Mouse (Mus musculus): ENCODE results near the gene Notum. TPM values are rescaled to one million over a fixed set of nuclear protein-coding genes. Genes with fewer than 3 reads are reported as not detected.
A peak's percentile ranks its signal among the peaks of the same experiment; 100 is the strongest.

Gene Notum
- 25.5 and 26.1 TPM in 2 replicates for polyA plus RNA-seq (2012; rRNA removed)

- Histone ChIP-seq H3K27ac (ENCODE audit: insufficient read depth, low read depth, low read length) (no peak within 1 kb of the TSS), H3K4me3 (ENCODE audit: insufficient read depth, low read depth, low read length) (peak within 1 kb of the TSS; percentile 61), H3K4me1 (ENCODE audit: control insufficient read depth, insufficient read depth, low read length) (peaks cover 10% of the 10 kb centered on the region; the same call in 1 of the 2 replicates), H3K27me3 (replicated peaks; ENCODE audit: control insufficient read depth, insufficient read depth, low read length) (no peaks in the 10 kb centered on the region), H3K36me3 (ENCODE audit: control insufficient read depth, insufficient read depth, low read length) (no peaks in the 10 kb centered on the region)
- 2% methylated on average over 35 of the region's 35 CpGs for WGBS
- no peak for TF ChIP-seq CTCF (conservative IDR thresholded peaks at IDR 0.05; ENCODE audit: insufficient read depth, insufficient read length, low read depth, low read length)
- TF ChIP-seq POLR2A (IDR thresholded peaks at IDR 0.05; ENCODE audit: low read depth, low read length) = no peak
- no peak for DNase-seq
These were observed at the start of gene Notum for GRCm38 (mm10) chr11:120661076-120661460. Notum (minus strand) TSS chr11:120661175.

- Histone ChIP-seq H3K27me3 (replicated peaks; ENCODE audit: control insufficient read depth, insufficient read depth, low read length) (no peaks in the 10 kb centered on the region), H3K4me1 (ENCODE audit: control insufficient read depth, insufficient read depth, low read length) (peaks cover 10% of the 10 kb centered on the region; the same call in 1 of the 2 replicates), H3K36me3 (ENCODE audit: control insufficient read depth, insufficient read depth, low read length) (no peaks in the 10 kb centered on the region), H3K4me3 (ENCODE audit: insufficient read depth, low read depth, low read length) (no peak overlapping the region), H3K27ac (ENCODE audit: insufficient read depth, low read depth, low read length) (no peak overlapping the region)
- TF ChIP-seq POLR2A (IDR thresholded peaks at IDR 0.05; ENCODE audit: low read depth, low read length) (no peak), CTCF (conservative IDR thresholded peaks at IDR 0.05; ENCODE audit: insufficient read depth, insufficient read length, low read depth, low read length) (no peak)
- WGBS = 64% methylated on average over 5 of the region's 5 CpGs
- DNase-seq = no peak
These were observed 49.7 kb upstream of the Notum start for GRCm38 (mm10) chr11:120710672-120711071.

GRCm38 (mm10) chr11:120709551-120709950 lies 48.6 kb upstream of the Notum start:
- WGBS = 68% methylated on average over 2 of the region's 2 CpGs
- Histone ChIP-seq H3K27ac (ENCODE audit: insufficient read depth, low read depth, low read length) (no peak overlapping the region), H3K4me3 (ENCODE audit: insufficient read depth, low read depth, low read length) (no peak overlapping the region), H3K4me1 (ENCODE audit: control insufficient read depth, insufficient read depth, low read length) (peaks cover 10% of the 10 kb centered on the region; the same call in 1 of the 2 replicates), H3K27me3 (replicated peaks; ENCODE audit: control insufficient read depth, insufficient read depth, low read length) (no peaks in the 10 kb centered on the region), H3K36me3 (ENCODE audit: control insufficient read depth, insufficient read depth, low read length) (no peaks in the 10 kb centered on the region)
- peak; percentile 39 for DNase-seq
- TF ChIP-seq POLR2A (IDR thresholded peaks at IDR 0.05; ENCODE audit: low read depth, low read length) (no peak), CTCF (conservative IDR thresholded peaks at IDR 0.05; ENCODE audit: insufficient read depth, insufficient read length, low read depth, low read length) (no peak)

GRCm38 (mm10) chr11:120707969-120708368 lies 47.0 kb upstream of the Notum start:
- TF ChIP-seq CTCF (conservative IDR thresholded peaks at IDR 0.05; ENCODE audit: insufficient read depth, insufficient read length, low read depth, low read length) (no peak), POLR2A (IDR thresholded peaks at IDR 0.05; ENCODE audit: low read depth, low read length) (no peak)
- H3K36me3 ChIP-seq (ENCODE audit: control insufficient read depth, insufficient read depth, low read length) = no peaks in the 10 kb centered on the region
- 74% methylated on average over 5 of the region's 5 CpGs for WGBS
- no peak for DNase-seq
- no peaks in the 10 kb centered on the region for H3K27me3 ChIP-seq (replicated peaks; ENCODE audit: control insufficient read depth, insufficient read depth, low read length)
- H3K4me3 ChIP-seq (ENCODE audit: insufficient read depth, low read depth, low read length) = no peak overlapping the region
- no peak overlapping the region for H3K27ac ChIP-seq (ENCODE audit: insufficient read depth, low read depth, low read length)
- H3K4me1 ChIP-seq (ENCODE audit: control insufficient read depth, insufficient read depth, low read length) = peaks cover 2% of the 10 kb centered on the region; the same call in 1 of the 2 replicates

- Histone ChIP-seq H3K27me3 (replicated peaks; ENCODE audit: control insufficient read depth, insufficient read depth, low read length) (no peaks in the 10 kb centered on the region), H3K4me3 (ENCODE audit: insufficient read depth, low read depth, low read length) (no peak overlapping the region), H3K27ac (ENCODE audit: insufficient read depth, low read depth, low read length) (no peak overlapping the region), H3K4me1 (ENCODE audit: control insufficient read depth, insufficient read depth, low read length) (no peaks in the 10 kb centered on the region), H3K36me3 (ENCODE audit: control insufficient read depth, insufficient read depth, low read length) (no peaks in the 10 kb centered on the region)
- no peak for DNase-seq
- TF ChIP-seq CTCF (conservative IDR thresholded peaks at IDR 0.05; ENCODE audit: insufficient read depth, insufficient read length, low read depth, low read length) = no peak
- no peak for TF ChIP-seq POLR2A (IDR thresholded peaks at IDR 0.05; ENCODE audit: low read depth, low read length)
- WGBS = 62% methylated on average over 12 of the region's 12 CpGs
These were observed 46.2 kb upstream of the Notum start for GRCm38 (mm10) chr11:120707225-120707624.

GRCm38 (mm10) chr11:120706120-120706519 lies 45.1 kb upstream of the Notum start:
- no peaks in the 10 kb centered on the region for H3K27me3 ChIP-seq (replicated peaks; ENCODE audit: control insufficient read depth, insufficient read depth, low read length)
- no peaks in the 10 kb centered on the region for H3K4me1 ChIP-seq (ENCODE audit: control insufficient read depth, insufficient read depth, low read length)
- no peak overlapping the region for H3K4me3 ChIP-seq (ENCODE audit: insufficient read depth, low read depth, low read length)
- no peak overlapping the region for H3K27ac ChIP-seq (ENCODE audit: insufficient read depth, low read depth, low read length)
- WGBS = 82% methylated on average over 5 of the region's 5 CpGs
- no peaks in the 10 kb centered on the region for H3K36me3 ChIP-seq (ENCODE audit: control insufficient read depth, insufficient read depth, low read length)
- no peak for DNase-seq
- TF ChIP-seq CTCF (conservative IDR thresholded peaks at IDR 0.05; ENCODE audit: insufficient read depth, insufficient read length, low read depth, low read length) = no peak
- no peak for TF ChIP-seq POLR2A (IDR thresholded peaks at IDR 0.05; ENCODE audit: low read depth, low read length)

- H3K27ac ChIP-seq (ENCODE audit: insufficient read depth, low read depth, low read length) = no peak overlapping the region
- H3K4me3 ChIP-seq (ENCODE audit: insufficient read depth, low read depth, low read length) = no peak overlapping the region
- H3K36me3 ChIP-seq (ENCODE audit: control insufficient read depth, insufficient read depth, low read length) = no peaks in the 10 kb centered on the region
- no peaks in the 10 kb centered on the region for H3K4me1 ChIP-seq (ENCODE audit: control insufficient read depth, insufficient read depth, low read length)
- WGBS = 71% methylated on average over 8 of the region's 8 CpGs
- TF ChIP-seq CTCF (conservative IDR thresholded peaks at IDR 0.05; ENCODE audit: insufficient read depth, insufficient read length, low read depth, low read length) = no peak
- TF ChIP-seq POLR2A (IDR thresholded peaks at IDR 0.05; ENCODE audit: low read depth, low read length) = no peak
- no peak for DNase-seq
- no peaks in the 10 kb centered on the region for H3K27me3 ChIP-seq (replicated peaks; ENCODE audit: control insufficient read depth, insufficient read depth, low read length)
These were observed 43.7 kb upstream of the Notum start for GRCm38 (mm10) chr11:120704486-120705325.

Measured in kidney, adult 2 months (tissue).